Mouse (Mus musculus) retina, postnatal 1 day (tissue): ENCODE results near the gene Batf.
A peak's percentile ranks its signal among the peaks of the same experiment; 100 is the strongest.

ENCODE experiments used
- DNase-seq: peaks from one replicate; pipeline ENCODE4 v3.0.0-alpha.2; 2012

Batf gene

DNA sequence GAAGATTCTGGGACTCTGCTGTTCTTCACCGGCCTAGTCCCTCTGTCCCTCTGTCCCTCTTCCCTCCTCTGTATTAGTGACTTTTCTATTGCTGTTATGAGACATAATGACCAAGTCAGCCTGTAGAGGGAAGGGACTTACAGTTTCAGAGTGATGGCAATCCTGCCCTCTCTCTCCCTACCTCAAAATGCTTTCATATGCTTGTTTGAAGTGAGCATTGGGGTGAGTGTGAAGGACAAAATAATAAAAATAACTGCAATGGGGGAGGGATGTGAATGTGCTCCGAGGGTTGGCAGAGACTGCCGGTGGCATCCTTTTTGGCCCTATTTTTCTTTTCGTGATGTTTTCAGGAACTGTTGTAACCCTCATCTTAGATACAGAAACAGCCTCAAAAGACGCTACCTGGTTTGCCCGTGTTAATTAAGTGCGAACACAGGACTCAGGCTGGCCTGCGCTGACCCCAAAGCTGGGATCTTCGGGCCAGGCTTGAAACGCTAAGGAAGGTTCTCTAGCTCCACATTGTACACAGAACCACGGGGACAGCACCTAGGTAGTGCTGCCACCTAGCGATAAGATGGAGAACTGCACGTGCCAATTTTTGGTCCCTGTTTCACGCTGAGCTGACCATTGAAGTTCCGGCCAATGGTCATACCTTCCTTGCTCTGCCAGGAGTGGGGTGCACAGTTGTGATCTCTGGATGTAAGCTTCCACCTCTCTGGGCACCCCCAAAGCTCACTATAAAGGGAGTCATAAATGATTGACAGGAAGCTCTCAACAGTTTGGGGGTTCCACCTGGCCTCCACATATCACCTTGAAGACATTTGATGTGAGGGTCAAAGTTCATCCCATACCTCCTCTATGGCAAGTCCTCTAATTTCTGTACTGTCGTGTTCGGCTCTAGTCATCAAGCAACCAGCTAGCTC, 42.8 kb downstream of the Batf start:
- peak; percentile 72 for DNase-seq

DNA sequence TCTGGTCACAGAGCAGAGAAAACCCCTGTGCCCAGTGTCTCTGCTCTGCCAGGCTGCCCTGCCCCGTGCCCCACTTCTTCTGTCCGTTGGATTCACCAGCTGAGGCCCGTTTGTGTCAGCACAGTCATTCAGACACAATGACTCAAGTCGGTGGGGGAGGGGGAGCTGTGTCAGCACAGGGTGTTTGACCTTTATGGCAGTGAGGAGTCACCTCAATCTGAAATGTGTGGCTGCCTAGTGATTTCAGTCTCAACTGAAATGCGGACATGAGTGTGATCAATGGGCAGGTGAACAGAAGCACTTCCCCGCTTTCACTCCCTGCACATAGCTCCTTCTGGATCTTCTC, 43.4 kb downstream of the Batf start:
- peak; percentile 12 for DNase-seq

DNA sequence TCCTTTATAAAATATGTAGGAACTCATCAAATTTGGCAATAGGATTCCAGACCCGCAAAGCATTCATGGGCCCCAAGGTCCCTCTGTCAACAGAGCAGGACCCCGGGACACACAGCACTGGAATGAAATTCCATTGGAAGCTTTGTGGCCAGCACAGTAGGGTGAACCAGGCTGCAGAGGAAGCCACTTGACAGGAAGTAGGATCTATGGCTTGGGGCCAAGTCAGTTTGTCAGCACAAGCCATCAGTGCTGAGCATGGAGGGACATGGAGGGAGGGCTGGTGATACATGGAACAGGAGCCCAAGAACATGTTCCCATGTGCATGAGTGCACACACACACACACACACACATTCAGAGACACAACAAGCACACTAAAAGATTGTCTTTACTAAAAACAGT, 49.7 kb downstream of the Batf start:
- DNase-seq = peak; percentile 21

DNA sequence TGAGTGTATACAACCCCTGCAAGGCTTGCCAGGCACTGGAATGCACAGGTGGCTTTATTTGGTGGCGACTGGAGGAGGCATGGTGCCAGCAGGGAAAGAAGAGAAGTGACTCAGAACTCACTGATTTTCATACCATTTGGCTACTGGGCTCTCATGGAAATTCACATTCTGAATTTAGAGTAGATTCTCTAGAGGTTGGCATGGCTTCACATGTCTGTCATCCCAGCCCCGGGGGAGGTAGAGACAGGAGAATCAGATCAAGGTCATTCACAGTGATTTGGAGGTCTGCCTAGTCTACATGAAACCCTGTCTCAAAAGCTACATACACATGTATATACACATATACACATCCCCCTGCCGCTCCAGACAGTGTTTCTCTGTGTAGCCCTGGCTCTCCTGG, 50.5 kb downstream of the Batf start:
- DNase-seq = no peak

DNA sequence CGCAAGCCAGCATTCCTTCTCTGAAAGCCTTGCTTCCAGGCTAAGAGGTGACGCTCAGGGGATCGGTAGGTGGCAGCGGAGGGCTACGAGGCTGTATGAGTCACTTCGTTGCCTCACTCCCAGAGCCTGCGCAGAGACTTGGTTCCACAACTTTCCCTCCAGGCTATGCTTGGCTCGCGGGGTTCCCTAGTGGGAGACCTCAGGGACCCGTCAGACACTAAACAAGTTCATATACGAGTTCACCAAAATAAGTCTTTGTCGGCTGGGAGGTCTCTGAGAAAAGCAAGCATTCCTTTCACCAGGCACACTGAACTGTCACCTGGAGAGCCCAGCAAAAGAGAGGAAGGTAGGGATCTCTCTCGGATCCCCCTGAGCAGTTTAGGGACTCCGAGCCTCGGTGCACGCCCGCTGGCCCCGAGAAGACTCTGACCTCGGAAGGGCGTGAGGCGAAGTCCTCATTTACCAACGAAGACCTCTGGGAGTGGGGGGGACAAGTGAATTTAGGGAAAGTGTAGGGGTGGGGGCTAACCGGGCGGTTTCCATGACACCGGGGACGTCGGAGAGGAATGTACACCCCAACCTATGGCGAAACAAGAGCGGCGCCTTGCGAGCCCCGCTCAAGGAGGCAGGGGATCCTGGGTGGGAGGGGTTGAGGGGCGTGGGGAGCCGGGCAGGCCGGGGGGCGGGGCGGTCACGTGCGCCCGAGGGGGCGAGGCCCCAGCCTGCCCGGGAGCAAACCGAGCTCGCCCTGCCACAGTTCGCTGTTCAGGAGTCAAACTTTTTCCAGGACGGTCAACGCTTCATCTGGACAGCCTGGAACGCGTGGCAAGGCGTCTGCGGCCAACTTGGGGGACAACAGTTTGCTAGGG, 59.6 kb downstream of the Batf start, which contains the start of gene Flvcr2:
Gene Flvcr2 (plus strand): TSS at position 713 of the 869 bp plus-strand sequence.
- DNase-seq = peak; percentile 76

DNA sequence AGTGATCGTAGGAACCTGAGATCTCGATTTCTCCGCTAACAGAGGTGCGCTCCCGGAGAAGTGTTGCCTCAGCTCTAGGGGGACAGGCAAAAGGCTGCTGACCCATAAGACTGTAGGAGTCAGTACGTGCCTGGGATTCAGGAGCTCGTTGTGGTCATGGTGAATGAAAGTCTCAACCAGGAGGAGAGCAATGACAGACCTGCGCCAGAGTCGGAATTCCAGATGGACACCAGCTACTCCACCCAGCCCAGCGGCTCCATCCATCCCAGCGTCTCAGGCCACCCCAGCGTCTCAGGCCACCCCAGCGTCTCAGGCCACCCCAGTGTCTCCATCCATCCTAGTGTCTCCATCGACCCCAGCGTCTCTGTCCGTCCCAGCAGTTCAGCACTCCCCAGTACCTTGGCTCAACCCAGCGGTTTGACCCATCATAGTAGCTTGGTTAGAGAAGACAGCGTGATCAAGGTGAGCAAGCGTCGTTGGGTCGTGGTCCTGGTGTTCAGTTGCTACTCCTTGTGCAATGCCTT, 60.3 kb downstream of the Batf start:
- DNase-seq = no peak

DNA sequence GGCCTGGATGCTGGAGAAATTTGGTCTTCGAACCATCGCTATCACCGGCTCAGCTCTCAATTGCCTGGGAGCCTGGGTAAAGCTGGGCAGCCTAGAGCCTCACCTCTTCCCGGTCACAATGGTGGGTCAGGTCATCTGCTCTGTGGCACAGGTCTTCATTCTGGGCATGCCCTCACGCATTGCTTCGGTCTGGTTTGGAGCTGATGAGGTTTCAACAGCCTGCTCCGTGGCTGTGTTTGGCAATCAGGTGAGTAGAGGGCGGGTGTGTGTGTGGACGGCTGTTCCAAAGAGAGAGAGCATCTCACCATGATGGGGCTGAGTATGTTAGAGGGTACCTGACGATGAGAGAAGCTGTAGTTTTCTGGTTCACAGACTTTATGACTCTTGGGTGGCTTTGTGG, 60.9 kb downstream of the Batf start:
- no peak for DNase-seq

DNA sequence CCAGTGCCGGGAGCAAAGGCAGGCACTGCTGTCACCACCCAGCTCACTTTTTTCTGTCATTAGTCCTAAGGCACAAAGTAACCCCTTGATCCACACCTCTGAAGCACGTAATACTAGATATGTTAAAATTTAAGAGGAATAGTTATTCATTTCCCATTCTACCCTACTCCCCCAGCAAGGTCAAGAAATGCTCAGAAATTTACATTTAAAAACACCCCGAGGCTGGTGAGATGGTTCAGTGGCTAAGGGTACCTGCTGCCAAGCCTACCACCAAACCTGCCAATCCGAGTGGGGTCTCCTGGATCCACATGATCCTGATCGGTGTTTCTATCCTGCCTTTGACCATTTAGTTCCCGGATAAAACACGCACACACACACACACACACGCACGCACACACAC, 63.4 kb downstream of the Batf start:
- DNase-seq = no peak

DNA sequence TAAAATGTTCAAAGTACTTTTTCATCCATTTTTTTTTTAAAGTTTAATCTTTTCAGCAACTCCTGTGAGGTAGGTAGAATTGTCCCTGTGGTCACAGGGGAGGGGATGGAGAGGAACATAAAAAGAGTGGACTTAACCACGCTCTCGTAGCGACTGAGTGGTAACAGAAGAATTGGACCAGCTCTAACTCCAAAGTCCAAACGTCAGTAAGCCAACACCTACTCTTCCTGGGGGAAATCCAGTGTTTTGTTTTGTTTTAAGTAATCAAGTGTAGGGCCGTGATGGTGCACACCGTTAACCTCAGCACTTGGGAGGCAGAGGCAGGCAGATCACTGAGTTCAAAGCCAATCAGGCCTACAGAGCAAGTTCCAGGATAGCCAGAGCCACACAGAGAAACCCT, 65.6 kb downstream of the Batf start:
- DNase-seq = no peak

DNA sequence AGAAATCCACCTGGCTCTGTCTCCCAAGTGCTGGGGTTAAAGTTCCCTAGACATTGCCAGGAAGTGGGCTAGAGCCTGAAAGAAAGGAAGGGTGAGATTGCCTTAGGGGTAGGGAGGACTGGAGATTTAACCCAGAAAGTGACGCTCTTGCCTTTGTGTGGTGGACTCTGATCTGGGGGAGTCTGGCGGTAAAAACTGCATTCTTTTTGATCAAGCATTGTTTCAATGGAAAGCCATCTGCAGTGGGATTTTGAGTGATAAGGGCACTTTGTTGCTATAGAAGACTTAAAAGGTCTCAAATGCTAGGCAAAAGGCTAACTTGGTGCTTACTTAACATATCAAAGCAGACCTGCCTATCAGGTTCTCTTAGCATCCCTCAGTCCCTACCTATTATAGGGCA, 66.8 kb downstream of the Batf start:
- no peak for DNase-seq

DNA sequence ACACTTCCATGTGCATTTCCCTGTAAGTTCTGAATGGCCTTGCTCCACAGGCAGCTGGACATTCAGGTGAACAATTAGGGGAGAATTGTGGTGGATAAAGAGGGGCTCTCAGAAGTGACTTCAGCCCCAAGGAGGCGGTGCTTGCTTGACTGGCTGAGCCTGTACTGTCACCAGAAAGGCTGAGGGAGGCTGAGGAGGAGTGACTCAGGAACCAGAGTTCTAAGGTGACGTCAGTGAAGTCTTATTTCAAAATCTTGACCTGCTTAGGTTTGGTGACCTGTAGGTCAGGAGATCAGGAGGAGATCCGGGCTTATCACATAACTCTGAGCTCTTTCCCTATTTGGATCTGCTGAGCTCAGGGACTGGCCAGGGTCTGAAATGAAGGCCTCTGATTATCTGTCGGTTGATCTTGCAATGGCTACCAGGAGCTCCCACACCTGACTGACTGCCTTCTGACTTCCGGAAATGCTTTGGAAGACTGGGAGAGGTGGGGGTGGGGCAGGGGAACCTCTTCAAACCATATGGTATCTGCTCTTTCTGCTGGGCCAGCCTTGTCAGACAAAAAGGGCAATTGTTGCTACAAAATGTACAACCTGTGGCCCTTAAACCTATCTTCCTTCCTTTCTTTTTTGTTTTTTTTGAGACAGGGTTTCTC, 68.3 kb downstream of the Batf start:
- no peak for DNase-seq

DNA sequence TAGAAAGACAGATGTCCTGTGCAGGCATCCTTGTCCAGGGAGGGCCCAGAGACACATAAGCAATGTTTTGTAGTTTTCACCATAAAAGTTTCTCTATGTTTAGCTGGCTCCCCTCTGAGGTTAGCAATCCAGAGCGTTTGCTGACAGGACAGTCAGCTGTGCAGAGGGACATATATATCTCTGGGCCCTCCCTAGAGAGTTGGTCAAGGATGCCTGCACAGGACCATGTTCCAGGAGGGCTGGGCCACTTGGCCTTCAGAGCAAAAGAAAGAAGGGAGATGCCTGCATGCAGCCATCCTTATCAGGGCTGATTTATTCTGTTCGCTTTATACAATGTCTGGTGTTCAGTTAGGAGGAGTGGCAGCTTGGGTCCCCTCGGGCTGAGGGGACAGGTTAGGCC, 70.0 kb downstream of the Batf start:
- no peak for DNase-seq

DNA sequence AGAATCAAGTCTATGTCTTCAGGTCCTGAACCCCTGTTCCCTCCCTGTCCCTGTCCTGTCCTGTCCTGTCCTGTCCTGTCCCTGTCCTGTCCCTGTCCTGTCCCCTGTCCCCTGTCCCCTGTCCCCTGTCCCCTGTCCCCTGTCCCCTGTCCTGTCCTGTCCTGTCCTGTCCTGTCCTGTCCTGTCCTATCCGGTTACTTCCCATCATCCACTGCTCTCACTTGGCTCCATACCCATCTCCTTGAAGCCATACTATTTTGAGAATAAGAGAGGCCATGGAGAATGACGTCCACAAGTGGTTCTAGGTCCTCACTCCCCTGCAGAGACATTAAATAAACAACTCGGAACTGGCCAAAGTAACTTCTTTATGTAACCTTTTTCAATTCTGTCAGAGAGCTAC, 70.6 kb downstream of the Batf start:
- DNase-seq = no peak
